Mouse (Mus musculus): Measurements from ENCODE around the gene Lrrc32.

DNA sequence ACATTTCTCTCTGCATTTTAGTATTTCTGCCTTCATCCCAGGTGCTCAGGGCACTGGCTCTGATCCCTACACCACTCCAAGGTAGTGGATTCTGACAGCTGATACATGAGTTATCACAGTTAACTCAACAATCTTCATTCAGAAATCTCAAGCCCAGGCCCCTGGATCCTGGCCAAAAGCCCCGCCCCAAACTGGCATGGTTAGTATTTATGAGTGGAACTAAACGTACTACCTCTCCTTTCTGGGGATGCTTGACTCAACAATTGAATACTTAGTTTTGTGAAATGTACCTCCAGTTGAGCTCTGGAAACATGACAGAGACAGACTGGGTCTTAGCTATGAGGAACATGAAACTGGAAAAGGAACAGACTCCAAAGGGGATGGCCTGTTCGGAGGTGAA is 42.2 kb upstream of the Lrrc32 start:
- TF ChIP-seq CTCF (conservative IDR thresholded peaks at IDR 0.05 in 1 of 2, IDR thresholded peaks at IDR 0.05 in 1 of 2; ENCODE audit: low read depth in 2 of 2, low read length in 2 of 2) (no peak), E2F4 (IDR thresholded peaks at IDR 0.05; ENCODE audit: insufficient replicate concordance, low read depth, low read length) (no peak), MEF2A (IDR thresholded peaks at IDR 0.05; ENCODE audit: borderline replicate concordance, low read depth, low read length) (no peak)

Data from CH12.LX (cell line).